Mouse (Mus musculus): ENCODE data around the gene Fbxl19. TPM values are rescaled to one million over a fixed set of nuclear protein-coding genes. Genes with fewer than 3 reads are reported as not detected.

Fbxl19 gene
- total and polyA plus RNA-seq, 3 experiments = 22.4 to 31.7 (median 28.2) TPM

- H3K27ac ChIP-seq (ENCODE audit: insufficient read depth, low read depth) = no peak overlapping the region
- DNase-seq (ENCODE audit: extremely low read depth) = no peak
- H3K79me2 ChIP-seq (replicated peaks; ENCODE audit: control insufficient read depth, extremely low read depth, insufficient read depth, poor library complexity, severe bottlenecking) = no peaks in the 10 kb centered on the region
- no peak overlapping the region for H3K9ac ChIP-seq (ENCODE audit: insufficient read depth, low read depth)
- H3K9me3 ChIP-seq (replicated peaks; ENCODE audit: low read length) = no peaks in the 10 kb centered on the region
- H3K4me1 ChIP-seq (ENCODE audit: control insufficient read depth in 1 of 2, insufficient read depth in 2 of 2) = peaks cover 8 to 20% of the 10 kb centered on the region in 2 experiments
- TF ChIP-seq ETS1 (conservative IDR thresholded peaks at IDR 0.05; ENCODE audit: low read depth, low read length) (no peak), UBTF (IDR thresholded peaks at IDR 0.05; ENCODE audit: low read depth, low read length) (no peak), MEF2A (IDR thresholded peaks at IDR 0.05; ENCODE audit: borderline replicate concordance, low read depth, low read length) (no peak), MAFK (IDR thresholded peaks at IDR 0.05; ENCODE audit: insufficient replicate concordance, low read length) (no peak), HCFC1 (IDR thresholded peaks at IDR 0.05; ENCODE audit: low read depth, low read length) (no peak), MYC (IDR thresholded peaks at IDR 0.05; ENCODE audit: low read depth, low read length) (no peak), CHD2 (IDR thresholded peaks at IDR 0.05; ENCODE audit: low read length) (no peak), EP300 (IDR thresholded peaks at IDR 0.05; ENCODE audit: low read length) (no peak), RAD21 (IDR thresholded peaks at IDR 0.05; ENCODE audit: low read depth, low read length) (no peak), POLR2AphosphoS2 (IDR thresholded peaks at IDR 0.05; ENCODE audit: low read depth, low read length) (no peak), ZNF384 (IDR thresholded peaks at IDR 0.05; ENCODE audit: low read depth, low read length) (no peak), POLR2A (IDR thresholded peaks at IDR 0.05; ENCODE audit: low read depth, low read length) (no peak)
- dilution Hi-C loops (cut with MboI; ENCODE audit: extremely low pct_ligation_motif_present, extremely low pct_unique_long_range_greater_than_20kb, low sequenced_read_pairs) = no loop called here
- no peaks in the 10 kb centered on the region for H3K36me3 ChIP-seq (replicated peaks in 1 of 2; ENCODE audit: control insufficient read depth in 1 of 2, insufficient read depth in 1 of 2, low read length in 1 of 2)
- in situ Hi-C loops (cut with MboI; ENCODE audit: low pct_ligation_motif_present, low pct_unique_long_range_greater_than_20kb, low sequenced_read_pairs) = no loop called here
- H3K4me3 ChIP-seq (replicated peaks in 1 of 3; ENCODE audit: low read depth in 2 of 3, low read length in 2 of 3, poor library complexity in 1 of 3) = no peak overlapping the region
- no peaks in the 10 kb centered on the region for H3K27me3 ChIP-seq (replicated peaks)
- H3K4me2 ChIP-seq (ENCODE audit: insufficient read depth, low read depth, poor library complexity, severe bottlenecking) = no peak overlapping the region
Observed at GRCm38 (mm10) chr7:127811240-127811639, 66.9 kb downstream of the Fbxl19 start.

- Histone ChIP-seq H3K4me3 (replicated peaks in 1 of 3; ENCODE audit: low read depth in 2 of 3, low read length in 2 of 3, poor library complexity in 1 of 3) (no peak overlapping the region), H3K27ac (ENCODE audit: insufficient read depth, low read depth) (no peak overlapping the region)
- in situ Hi-C loops (cut with MboI; ENCODE audit: low pct_ligation_motif_present, low pct_unique_long_range_greater_than_20kb, low sequenced_read_pairs) = no loop called here
Observed at GRCm38 (mm10) chr7:127812292-127812691, 67.9 kb downstream of the Fbxl19 start.

More at GRCm38 (mm10) chr7:127812292-127812691, 67.9 kb downstream of the Fbxl19 start:
- no peaks in the 10 kb centered on the region for H3K79me2 ChIP-seq (replicated peaks; ENCODE audit: control insufficient read depth, extremely low read depth, insufficient read depth, poor library complexity, severe bottlenecking)
- H3K9me3 ChIP-seq (replicated peaks; ENCODE audit: low read length) = no peaks in the 10 kb centered on the region
- peaks cover 8 to 27% of the 10 kb centered on the region in 2 experiments for H3K4me1 ChIP-seq (ENCODE audit: control insufficient read depth in 1 of 2, insufficient read depth in 2 of 2)
- no peak for TF ChIP-seq ZMIZ1 (IDR thresholded peaks at IDR 0.05; ENCODE audit: low read depth, low read length)
- TF ChIP-seq UBTF (IDR thresholded peaks at IDR 0.05; ENCODE audit: low read depth, low read length) = no peak
- no peak for TF ChIP-seq MAX (IDR thresholded peaks at IDR 0.05; ENCODE audit: low read length)
- no peak for TF ChIP-seq IRF4 (IDR thresholded peaks at IDR 0.05; ENCODE audit: low read depth, low read length)
- TF ChIP-seq KAT2A (IDR thresholded peaks at IDR 0.05; ENCODE audit: insufficient replicate concordance, low read length) = no peak
- no peak for TF ChIP-seq USF1 (IDR thresholded peaks at IDR 0.05; ENCODE audit: low read depth, low read length)
- no peak for TF ChIP-seq CTCF (conservative IDR thresholded peaks at IDR 0.05 in 1 of 2, IDR thresholded peaks at IDR 0.05 in 1 of 2; ENCODE audit: low read depth in 2 of 2, low read length in 2 of 2)
- TF ChIP-seq SMC3 (IDR thresholded peaks at IDR 0.05; ENCODE audit: low read depth, low read length) = no peak
- no peak for TF ChIP-seq ELF1 (IDR thresholded peaks at IDR 0.05; ENCODE audit: low read depth, low read length)
- no peak for TF ChIP-seq JUND (conservative IDR thresholded peaks at IDR 0.05; ENCODE audit: low read depth, low read length)
- no peak for TF ChIP-seq BHLHE40 (IDR thresholded peaks at IDR 0.05; ENCODE audit: low read depth, low read length)
- no peak for TF ChIP-seq ZC3H11A (IDR thresholded peaks at IDR 0.05; ENCODE audit: low read depth, low read length)
- TF ChIP-seq TCF12 (IDR thresholded peaks at IDR 0.05; ENCODE audit: low read depth, low read length) = no peak
- no peak for TF ChIP-seq USF2 (conservative IDR thresholded peaks at IDR 0.05; ENCODE audit: low read depth, low read length)
- no peak for TF ChIP-seq NELFE (IDR thresholded peaks at IDR 0.05; ENCODE audit: low read depth, low read length)
- no peak for TF ChIP-seq MXI1 (IDR thresholded peaks at IDR 0.05; ENCODE audit: low read depth, low read length)
- TF ChIP-seq MYC (IDR thresholded peaks at IDR 0.05; ENCODE audit: low read depth, low read length) = no peak
- TF ChIP-seq POLR2AphosphoS2 (IDR thresholded peaks at IDR 0.05; ENCODE audit: low read depth, low read length) = no peak
- no peak for TF ChIP-seq RCOR1 (conservative IDR thresholded peaks at IDR 0.05; ENCODE audit: low read depth, low read length)
- no peak for TF ChIP-seq ETS1 (conservative IDR thresholded peaks at IDR 0.05; ENCODE audit: low read depth, low read length)
- H3K9ac ChIP-seq (ENCODE audit: insufficient read depth, low read depth) = no peak overlapping the region
- no peaks in the 10 kb centered on the region for H3K36me3 ChIP-seq (replicated peaks in 1 of 2; ENCODE audit: control insufficient read depth in 1 of 2, insufficient read depth in 1 of 2, low read length in 1 of 2)
- H3K4me2 ChIP-seq (ENCODE audit: insufficient read depth, low read depth, poor library complexity, severe bottlenecking) = no peak overlapping the region
- DNase-seq (ENCODE audit: extremely low read depth) = no peak
- no peaks in the 10 kb centered on the region for H3K27me3 ChIP-seq (replicated peaks)
- dilution Hi-C loops (cut with MboI; ENCODE audit: extremely low pct_ligation_motif_present, extremely low pct_unique_long_range_greater_than_20kb, low sequenced_read_pairs) = no loop called here

Data from CH12.LX (cell line).